Mouse (Mus musculus) kidney, adult 9 months (tissue): ENCODE results near the gene Kcnq2.

ENCODE experiments used
- DNase-seq: peaks from one replicate; pipeline ENCODE4 v3.0.0; 2022

Gene Kcnq2

GRCm38 (mm10) chr2:181134591-181135445 is at the start of gene Kcnq2:
TSS of gene Kcnq2 (minus strand) at chr2:181135300.
- no peak for DNase-seq

- DNase-seq, result no peak
These were observed 45.8 kb upstream of the Kcnq2 start for GRCm38 (mm10) chr2:181180898-181181297.

DNA sequence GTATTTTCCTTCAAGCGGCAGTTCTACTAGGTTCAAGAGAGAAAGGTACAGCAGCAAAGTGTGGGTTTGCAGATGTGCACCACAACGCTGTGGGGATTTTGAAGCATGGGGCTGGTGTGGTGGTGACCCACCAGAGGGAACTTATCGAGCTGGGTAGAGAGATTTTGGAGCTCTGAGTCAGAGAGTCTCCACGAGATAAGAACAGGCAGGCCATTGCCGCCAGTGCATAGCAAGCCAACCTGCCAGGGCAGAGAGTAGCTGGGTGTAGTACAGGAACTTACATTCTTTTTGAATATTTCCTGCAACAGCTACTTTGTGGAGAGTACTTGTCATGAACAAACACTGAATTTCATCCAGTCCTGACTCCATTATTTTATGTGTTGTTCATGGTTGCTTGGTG is 43.4 kb upstream of the Kcnq2 start:
- no peak for DNase-seq

DNA sequence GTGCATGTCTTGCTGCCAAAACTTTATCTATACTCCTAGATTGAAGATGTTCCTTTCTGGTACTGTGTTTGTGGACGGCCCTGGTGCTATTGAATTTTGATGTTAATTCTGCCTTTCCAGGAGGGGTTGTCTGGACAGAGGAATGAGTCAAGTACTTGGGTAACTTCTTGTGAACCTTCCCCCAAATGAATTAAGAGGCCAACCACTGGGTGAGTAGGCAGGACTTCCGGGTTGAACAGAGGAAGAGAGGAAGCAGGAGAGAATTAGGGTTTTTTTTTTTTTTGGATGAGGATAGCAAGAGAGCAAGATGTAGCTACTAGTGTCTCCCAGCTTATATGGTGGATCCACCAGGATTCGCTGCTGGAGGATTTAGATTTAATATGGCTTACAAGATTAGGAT is 42.9 kb upstream of the Kcnq2 start:
- no peak for DNase-seq

DNA sequence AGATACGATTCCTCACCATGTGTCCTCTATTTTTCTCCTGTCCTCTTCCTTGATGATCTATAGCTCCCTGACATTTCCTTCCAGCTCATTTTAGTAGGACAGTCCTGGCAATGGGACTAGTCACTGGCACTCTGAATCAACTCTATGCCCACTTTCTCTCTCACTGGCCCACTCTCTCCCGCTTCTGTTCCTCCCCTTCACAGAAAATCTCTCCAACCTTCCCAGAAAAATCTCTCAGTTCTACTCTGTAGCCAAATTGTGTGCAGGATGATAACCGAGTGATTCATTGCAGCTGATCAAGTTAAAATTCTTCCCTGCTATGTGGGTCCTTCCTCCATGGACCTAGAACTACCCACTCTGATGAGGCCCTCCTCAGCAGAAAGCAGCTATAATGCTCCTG is 39.5 kb upstream of the Kcnq2 start:
- DNase-seq, result no peak

DNA sequence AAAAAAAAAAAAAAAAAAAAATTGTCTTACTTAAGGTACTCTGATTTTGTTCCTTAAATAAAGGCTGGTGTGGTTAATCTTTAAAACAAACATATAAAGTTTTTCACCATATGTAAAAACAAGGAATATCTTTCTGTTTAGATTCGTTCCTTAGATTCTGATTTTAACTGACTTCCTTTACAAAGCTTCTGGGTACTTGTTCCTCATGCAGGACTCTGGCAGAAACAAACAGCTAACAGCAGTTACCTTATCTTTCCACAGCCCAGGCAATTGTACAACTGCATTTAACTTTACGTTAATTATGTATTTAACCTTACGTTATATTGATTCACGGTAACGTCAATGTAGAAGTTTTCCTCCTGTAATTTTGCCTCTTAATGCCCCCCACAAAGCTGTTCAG is 31.4 kb upstream of the Kcnq2 start:
- DNase-seq, result no peak

DNA sequence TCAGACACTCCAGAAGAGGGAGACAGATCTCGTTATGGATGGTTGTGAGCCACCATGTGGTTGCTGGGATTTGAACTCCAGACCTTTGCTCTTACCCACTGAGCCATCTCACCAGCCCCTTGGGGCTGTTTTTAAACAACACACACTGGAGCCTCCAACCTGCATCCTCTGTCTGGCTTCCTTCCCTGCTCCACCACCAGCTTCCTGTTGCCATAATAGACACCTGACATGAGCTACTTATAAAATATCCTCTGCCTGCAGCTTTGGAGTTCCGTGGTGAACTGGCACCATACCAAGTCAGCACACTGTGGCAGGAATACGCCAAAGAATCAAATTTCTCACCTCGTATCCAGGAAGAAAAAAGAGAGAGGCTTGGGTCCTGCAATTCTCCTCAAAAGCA is 25.7 kb upstream of the Kcnq2 start:
- no peak for DNase-seq

GRCm38 (mm10) chr2:181159771-181160170 is 24.7 kb upstream of the Kcnq2 start:
- no peak for DNase-seq

GRCm38 (mm10) chr2:181159091-181159514 is 24.0 kb upstream of the Kcnq2 start:
- DNase-seq, result no peak

- DNase-seq, result no peak
These were observed 23.4 kb upstream of the Kcnq2 start for GRCm38 (mm10) chr2:181158471-181158870.

DNA sequence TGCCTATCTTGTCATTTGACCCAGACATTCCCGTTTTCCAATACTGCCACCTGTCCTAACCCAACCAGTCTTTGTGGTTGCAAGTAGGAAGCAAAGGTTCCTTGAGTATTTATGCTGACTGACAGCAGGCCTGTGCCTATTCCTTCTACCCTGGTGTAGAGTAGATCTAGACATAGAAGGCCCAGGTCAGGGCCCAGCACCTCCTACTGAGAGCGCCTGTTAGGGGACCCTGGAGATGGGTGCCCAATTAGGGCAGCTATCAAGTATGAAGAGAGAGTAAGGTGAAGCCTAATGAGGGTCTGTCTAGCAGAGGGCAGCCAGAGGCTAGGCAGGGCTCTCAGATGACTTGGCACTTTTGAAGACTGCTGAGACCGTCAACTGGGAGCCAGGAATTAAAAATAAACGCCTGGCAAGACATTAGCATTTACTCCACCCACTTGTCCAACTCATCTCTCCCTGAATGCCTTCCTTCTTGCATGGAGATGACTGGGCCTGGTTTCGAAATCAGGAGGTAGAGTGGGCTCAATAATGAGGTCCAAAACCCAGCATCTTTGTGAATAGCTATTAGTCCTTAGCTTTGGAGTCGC is 22.7 kb upstream of the Kcnq2 start:
- DNase-seq, result no peak

- no peak for DNase-seq
These were observed 22.1 kb upstream of the Kcnq2 start for GRCm38 (mm10) chr2:181157180-181157579.

DNA sequence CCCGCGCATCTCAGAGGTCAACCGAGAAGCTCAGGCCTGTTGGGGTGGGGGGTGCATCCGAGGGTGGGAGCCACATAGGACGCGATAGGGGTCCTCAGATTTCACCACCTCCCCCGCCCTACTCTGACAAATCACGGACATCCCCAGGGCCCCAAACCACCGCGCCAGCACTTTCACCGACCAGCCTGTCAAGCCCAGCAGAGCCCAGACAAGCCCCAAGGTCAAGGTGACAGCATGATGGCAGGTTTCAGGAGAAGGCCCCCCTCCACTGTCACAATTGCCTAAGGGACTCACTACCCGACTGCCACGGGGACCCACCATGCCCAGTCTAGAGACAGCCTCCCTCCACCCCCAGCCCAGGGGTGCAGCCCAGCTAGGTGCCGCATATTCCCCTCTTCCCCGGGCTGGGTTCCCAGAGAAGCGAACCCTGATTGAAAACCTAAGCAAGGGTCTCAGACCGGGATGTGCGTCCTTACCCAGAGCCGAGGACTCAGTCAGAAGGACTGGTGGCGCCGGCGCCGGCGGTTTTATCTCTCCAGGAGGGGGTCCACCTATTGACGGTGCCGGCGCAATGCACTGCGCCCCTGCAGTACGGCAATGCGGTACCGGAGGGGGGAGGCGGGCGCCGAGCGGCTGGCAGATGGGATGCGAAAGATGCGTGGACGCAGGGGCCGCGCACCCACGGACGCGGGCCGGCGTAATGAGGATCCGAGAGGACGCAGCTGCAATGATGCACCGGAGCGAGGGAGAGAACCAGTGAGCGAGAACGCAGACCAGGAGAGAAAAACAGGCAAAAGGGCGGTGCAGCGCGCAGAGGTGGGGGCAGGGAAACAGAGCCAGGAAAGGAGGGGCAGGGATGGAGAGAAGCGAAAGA is 21.4 kb upstream of the Kcnq2 start, which contains the start of gene Eef1a2:
Gene Eef1a2 (minus strand): TSS at position 767 of the 874 bp plus-strand sequence.
- DNase-seq, result no peak

- DNase-seq, result no peak
These were observed 20.7 kb upstream of the Kcnq2 start for GRCm38 (mm10) chr2:181155801-181156200.

DNA sequence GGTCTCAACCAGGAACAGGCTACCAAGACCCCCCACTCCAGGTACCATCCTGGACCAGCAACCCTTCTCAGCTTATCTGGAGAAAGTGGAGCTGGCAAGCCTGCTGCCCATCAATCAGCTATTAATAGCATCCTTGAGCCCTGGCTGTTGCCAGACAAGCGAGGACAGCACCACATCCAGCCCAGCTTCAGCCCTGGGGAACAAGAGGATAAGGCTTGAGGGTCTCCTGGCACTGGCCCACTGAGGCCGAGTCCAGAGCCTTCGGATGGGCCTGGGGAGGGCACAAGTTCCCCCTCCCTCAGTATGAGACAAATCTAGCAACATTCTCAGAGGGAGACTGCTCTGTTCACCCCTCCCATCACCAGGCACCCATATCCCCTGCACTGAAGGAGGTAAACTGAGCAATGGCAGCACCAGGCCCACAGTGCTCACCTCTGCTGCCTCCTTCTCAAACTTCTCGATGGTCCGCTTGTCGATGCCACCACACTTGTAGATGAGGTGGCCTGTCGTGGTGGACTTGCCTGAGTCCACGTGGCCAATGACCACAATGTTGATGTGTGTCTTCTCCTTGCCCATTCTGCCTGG is 19.8 kb upstream of the Kcnq2 start:
- DNase-seq, result no peak

DNA sequence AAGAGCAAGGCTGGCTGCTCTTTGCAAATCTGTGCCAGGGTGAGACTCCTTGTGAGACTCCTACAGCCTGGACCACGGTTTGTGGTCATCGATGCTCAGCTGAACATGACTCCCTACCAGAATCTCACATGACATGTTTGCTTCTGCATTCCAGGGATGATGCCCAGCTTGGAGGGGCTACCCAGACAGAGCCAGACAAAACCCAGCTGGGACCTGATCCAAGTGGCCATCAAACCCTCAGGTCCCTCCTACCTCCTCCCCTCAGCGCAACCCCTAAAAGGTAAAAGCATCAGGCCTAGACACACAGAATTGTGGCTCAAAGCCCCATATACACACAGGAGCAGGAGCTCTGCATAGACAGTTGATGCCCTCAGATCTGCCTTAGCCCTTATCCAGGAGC is 19.3 kb upstream of the Kcnq2 start:
- DNase-seq, result no peak

GRCm38 (mm10) chr2:181153837-181154236 is 18.7 kb upstream of the Kcnq2 start:
- no peak for DNase-seq

GRCm38 (mm10) chr2:181153131-181153530 is 18.0 kb upstream of the Kcnq2 start:
- no peak for DNase-seq

DNA sequence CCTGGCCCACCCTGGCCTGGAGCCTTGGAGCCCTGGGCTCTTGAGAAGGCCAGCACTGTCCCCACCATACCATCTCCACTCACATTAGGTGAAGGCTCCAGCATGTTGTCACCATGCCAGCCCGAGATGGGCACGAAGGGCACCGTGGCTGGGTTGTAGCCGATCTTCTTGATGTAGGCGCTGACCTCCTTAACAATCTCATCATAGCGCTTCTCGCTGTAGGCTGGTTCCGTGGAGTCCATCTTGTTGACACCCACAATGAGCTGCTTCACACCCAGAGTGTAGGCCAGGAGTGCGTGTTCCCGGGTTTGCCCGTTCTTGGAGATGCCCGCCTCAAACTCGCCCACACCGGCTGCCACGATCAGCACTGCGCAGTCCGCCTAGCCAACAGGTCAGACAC is 17.6 kb upstream of the Kcnq2 start:
- DNase-seq, result no peak

DNA sequence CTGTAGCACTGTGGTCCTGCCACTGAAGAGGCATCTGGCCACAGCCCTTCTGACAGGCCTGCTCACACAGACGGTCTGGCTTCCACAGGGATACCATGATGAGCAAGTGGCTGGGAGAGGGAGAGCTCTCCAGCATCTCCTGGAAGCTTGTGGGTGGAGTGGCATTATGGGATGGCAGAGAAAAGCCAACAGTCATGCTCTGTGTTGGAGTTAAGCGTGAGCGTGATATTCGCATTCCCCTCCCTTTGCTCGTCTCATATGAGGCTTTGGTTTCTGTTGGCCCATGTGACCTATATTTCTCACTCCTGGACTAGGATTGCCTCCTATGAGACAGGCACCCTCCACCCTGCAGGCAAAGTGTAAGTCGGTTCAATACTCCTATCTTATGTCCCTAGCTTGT is 15.2 kb upstream of the Kcnq2 start:
- no peak for DNase-seq

DNA sequence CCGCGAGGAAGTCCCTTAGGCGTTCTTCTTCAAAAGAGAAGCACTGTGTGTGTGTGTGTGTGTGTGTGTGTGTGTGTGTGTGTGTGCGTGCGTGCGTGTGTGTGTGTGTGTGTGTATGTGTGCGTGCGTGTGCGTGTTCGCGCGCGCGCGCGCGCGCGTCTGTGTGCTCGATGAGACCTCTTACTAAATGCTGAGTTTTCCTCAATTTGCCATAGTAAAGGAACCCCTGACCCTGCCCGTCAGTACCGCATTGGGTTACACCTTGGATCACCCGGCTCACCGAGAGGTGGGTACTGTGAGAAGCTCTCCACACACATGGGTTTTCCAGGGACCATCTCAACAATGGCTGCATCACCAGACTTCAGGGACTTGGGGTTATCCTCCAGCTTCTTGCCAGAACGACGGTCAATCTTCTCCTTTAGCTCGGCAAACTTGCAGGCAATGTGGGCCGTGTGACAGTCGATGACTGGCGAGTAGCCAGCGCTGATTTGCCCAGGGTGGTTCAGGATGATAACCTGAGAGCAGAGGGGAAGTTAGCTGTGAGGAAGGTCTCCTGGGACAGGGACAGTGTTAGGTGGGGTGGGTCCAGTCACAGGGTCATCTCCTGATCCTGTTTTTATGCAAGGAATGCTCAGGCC is 13.3 kb upstream of the Kcnq2 start:
- no peak for DNase-seq

DNA sequence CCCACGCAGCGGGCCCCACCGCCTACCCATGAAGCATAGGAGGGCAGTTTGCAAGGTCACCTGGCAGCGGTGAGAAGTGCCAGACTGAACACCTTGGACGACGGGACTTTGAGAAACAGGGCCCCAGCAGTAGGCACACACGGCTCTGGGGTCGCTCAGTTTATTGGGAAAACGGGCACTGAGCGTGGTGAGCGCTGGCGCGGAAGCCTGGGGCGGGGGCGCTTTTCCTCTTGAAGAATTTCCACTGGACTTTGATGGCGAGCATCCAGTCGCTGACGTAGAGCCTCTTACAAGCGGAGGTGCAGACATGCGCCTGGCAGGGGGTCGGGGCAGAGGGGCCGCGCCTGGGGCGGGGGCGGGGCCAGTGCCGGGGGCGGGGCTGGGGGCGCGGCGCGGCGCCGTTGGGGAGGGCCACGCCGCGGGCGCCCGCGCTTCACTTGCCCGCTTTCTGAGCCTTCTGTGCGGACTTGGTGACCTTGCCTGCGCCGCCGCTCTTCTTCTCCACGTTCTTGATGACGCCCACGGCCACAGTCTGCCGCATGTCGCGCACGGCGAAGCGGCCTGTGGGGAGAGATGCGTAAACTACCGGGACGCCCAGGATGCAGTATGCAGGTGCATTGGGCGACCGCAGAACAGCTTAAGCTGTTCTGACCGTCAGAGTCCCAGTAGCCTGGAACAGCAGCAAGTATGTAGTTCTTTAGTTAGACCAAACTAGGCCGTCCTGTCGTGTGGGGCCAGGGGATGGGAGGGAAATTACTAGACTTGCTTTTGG is 12.6 kb upstream of the Kcnq2 start:
- peak; percentile 17 for DNase-seq
